Mouse (Mus musculus): ENCODE measurements around the gene Olfr1241. TPM values are rescaled to one million over a fixed set of nuclear protein-coding genes. Genes with fewer than 3 reads are reported as not detected.

Gene Olfr1241
- total RNA-seq (2021) = not detected

DNA sequence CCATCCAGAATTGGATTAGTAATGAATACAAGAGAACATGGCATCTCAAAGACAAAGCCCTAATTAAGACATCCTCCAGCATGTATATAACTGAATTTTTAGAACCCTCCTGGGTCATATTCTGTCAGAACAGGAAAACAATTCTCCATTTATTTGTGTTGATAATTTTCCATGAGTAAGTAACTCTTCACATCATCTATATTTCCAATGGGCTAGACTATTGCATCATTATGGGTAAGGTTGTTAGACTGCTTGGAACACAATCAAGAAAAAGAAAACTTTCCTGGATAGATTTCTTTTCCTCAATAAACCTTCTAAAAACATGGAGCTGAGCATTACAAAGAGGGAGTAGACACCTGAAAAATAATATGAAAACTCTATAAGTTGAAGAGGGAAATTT is at the start of gene Olfr1241:
TSS of gene Olfr1241 (minus strand) at position 101 of the 400 bp plus-strand sequence.
- no peak for DNase-seq
- intact Hi-C loops (cut with DNase I) = no loop called here

GRCm38 (mm10) chr2:89531387-89531786 is 44.5 kb upstream of the Olfr1241 start, which contains the start of gene Olfr1243:
TSS of gene Olfr1243 (minus strand) at chr2:89531487.
- DNase-seq = no peak
- intact Hi-C loops (cut with DNase I) = no loop called here

- intact Hi-C loops (cut with DNase I) = no loop called here
- DNase-seq = no peak
Observed at GRCm38 (mm10) chr2:89498235-89498634, 11.3 kb upstream of the Olfr1241 start, which contains the start of gene Olfr1242. TSS of gene Olfr1242 (minus strand) at chr2:89498335.

- intact Hi-C loops (cut with DNase I) = no loop called here
- no peak for DNase-seq
Observed at GRCm38 (mm10) chr2:89442900-89443299, 44.0 kb downstream of the Olfr1241 start, which contains the start of gene Olfr1240. TSS of gene Olfr1240 (minus strand) at chr2:89443000.

Other genes starting within 250 kb of the Olfr1241 start
- gene Olfr1228, start 233.1 kb downstream of the Olfr1241 start, total RNA-seq (2021) = not detected
- not detected for gene Olfr1229, start 199.1 kb downstream of the Olfr1241 start, total RNA-seq (2021)
- not detected for gene Olfr1230, start 189.9 kb downstream of the Olfr1241 start, total RNA-seq (2021)
- not detected for gene Olfr1231, start 180.1 kb downstream of the Olfr1241 start, total RNA-seq (2021)
- not detected for gene Olfr1232, start 157.5 kb downstream of the Olfr1241 start, total RNA-seq (2021)
- not detected for gene Olfr1233, start 144.7 kb downstream of the Olfr1241 start, total RNA-seq (2021)
- gene Olfr1234, start 122.3 kb downstream of the Olfr1241 start, total RNA-seq (2021) = not detected
- not detected for gene Olfr1238, start 77.5 kb downstream of the Olfr1241 start, total RNA-seq (2021)
- not detected for gene Olfr1239, start 66.7 kb downstream of the Olfr1241 start, total RNA-seq (2021)
- gene Olfr1240, start 44.1 kb downstream of the Olfr1241 start, total RNA-seq (2021) = not detected
- gene Olfr1242, start 11.2 kb upstream of the Olfr1241 start, total RNA-seq (2021) = not detected
- gene Olfr1243, start 44.4 kb upstream of the Olfr1241 start, total RNA-seq (2021) = not detected
- gene Olfr1245, start 91.3 kb upstream of the Olfr1241 start, total RNA-seq (2021) = not detected
- gene Olfr1246, start 106.0 kb upstream of the Olfr1241 start, total RNA-seq (2021) = not detected
- under 1 TPM in 1 of 2 experiments, not detected in 1; 0.03 TPM for gene Olfr1247, start 127.0 kb upstream of the Olfr1241 start, total RNA-seq (2021)
- gene Olfr1248, start 131.1 kb upstream of the Olfr1241 start, total RNA-seq (2021) = not detected
- gene Olfr1249, start 147.9 kb upstream of the Olfr1241 start, total RNA-seq (2021) = not detected
- gene Olfr1250, start 174.3 kb upstream of the Olfr1241 start, total RNA-seq (2021) = not detected
- not detected for gene Olfr1251, start 184.8 kb upstream of the Olfr1241 start, total RNA-seq (2021)
- not detected for gene Olfr1252, start 237.9 kb upstream of the Olfr1241 start, total RNA-seq (2021)